Mouse (Mus musculus) E14TG2a.4 (cell line): ENCODE measurements around the gene Fam20c.

Experiments used
- CTCF ChIP-seq: conservative IDR thresholded peaks from 2 replicates; pipeline ENCODE4 v1.5.1; 2014; ENCODE audit warnings: low read length
- NANOG ChIP-seq: IDR thresholded peaks from 2 replicates; pipeline ENCODE4 v1.6.1; 2014; ENCODE audit warnings: borderline replicate concordance, low read length, mixed read lengths
- POU5F1 ChIP-seq: IDR thresholded peaks from 2 replicates; pipeline ENCODE4 v1.6.1; 2014; ENCODE audit warnings: low read length, borderline replicate concordance

DNA sequence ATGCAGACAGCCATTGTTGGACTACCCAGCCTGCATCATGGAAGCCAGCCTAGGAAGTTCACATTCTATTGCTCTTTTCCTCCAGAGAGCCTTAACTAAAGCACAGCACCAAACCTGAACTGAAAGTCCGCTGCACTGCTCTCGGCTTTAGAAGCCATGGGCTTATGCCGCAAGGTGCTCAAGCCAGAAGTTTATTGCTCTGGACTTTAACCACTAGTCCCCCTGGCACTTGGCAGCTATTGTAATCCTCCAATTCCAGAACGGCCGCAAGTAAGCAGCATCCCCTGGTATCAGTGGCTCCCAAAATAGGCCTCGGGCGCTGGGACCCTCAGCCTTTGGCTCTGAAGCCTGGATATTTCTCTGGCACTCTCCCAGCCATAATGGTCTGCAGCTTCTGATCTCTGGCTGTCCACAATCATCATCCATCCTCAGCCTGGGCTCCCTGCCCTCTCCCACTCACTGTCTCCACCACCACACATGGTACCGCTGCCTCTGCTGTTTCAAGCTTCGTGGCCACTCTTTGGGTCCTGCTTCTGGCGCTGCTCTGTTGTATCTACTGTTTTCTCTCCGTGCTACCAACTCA is 20.9 kb upstream of the Fam20c start:
- TF ChIP-seq CTCF, result no peak
- TF ChIP-seq NANOG, result no peak
- no peak for TF ChIP-seq POU5F1
